Mouse (Mus musculus) liver, embryonic 11.5 days (tissue): ENCODE measurements at regions not wholly inside any gene's neighbourhood (a gene's known extent, or its start where the extent isn't known, plus 50 kb on each side); places are given as distances from the start of the nearest gene placed in this dataset.

ENCODE experiments used
- ATAC-seq: fragments of 200-750 bp; cut with Nextera tagmentation; replicated peaks from 2 replicates; pipeline ENCODE4 v1.8.0; 2017; ENCODE audit warnings: moderate number of reproducible peaks, mild to moderate bottlenecking, moderate TSS enrichment, moderate library complexity; ENCODE audit not compliant: low FRiP score
- DNase-seq: peaks from one replicate; pipeline ENCODE4 v3.0.0-alpha.2; 2017; ENCODE audit warnings: low spot score
- H3K27ac ChIP-seq: fragments of 300-500 bp; sonication (generic); 2 replicates; pipeline ENCODE4 v1.5.1; 2014; ENCODE audit warnings: mild to moderate bottlenecking, low read depth, low read length, control low read depth
- H3K27me3 ChIP-seq: fragments of 300-500 bp; sonication (generic); replicated peaks from 2 replicates; pipeline ENCODE4 v1.6.1; 2014; ENCODE audit warnings: low read length, mixed read lengths; ENCODE audit not compliant: control insufficient read depth, insufficient read depth
- H3K36me3 ChIP-seq: fragments of 300-500 bp; sonication (generic); 2 replicates; pipeline ENCODE4 v1.6.1; 2014; ENCODE audit warnings: mild to moderate bottlenecking, low read length, moderate library complexity, mixed read lengths; ENCODE audit not compliant: control insufficient read depth, insufficient read depth
- H3K4me1 ChIP-seq: fragments of 300-500 bp; sonication (generic); replicated peaks from 2 replicates; pipeline ENCODE4 v1.6.1; 2014; ENCODE audit warnings: low read length, mixed read lengths; ENCODE audit not compliant: control insufficient read depth, insufficient read depth
- H3K4me2 ChIP-seq: fragments of 300-500 bp; sonication (generic); 2 replicates; pipeline ENCODE4 v1.6.1; 2014; ENCODE audit warnings: mild to moderate bottlenecking, control low read depth, moderate library complexity
- H3K4me3 ChIP-seq: fragments of 300-500 bp; sonication (generic); 2 replicates; pipeline ENCODE4 v1.5.1; 2014; ENCODE audit warnings: low read depth, low read length, control low read depth
- H3K9ac ChIP-seq: fragments of 300-500 bp; sonication (generic); 2 replicates; pipeline ENCODE4 v1.6.1; 2014; ENCODE audit warnings: low read depth, low read length, control low read depth
- H3K9me3 ChIP-seq: fragments of 300-500 bp; sonication (generic); 2 replicates; pipeline ENCODE4 v1.6.1; 2016; ENCODE audit warnings: low read length, inconsistent platforms, mixed read lengths; ENCODE audit not compliant: control insufficient read depth
- WGBS: fragments of 180-500 bp; shearing (Covaris S2); extraction: QIAGEN DNeasy Blood & Tissue Kit; methylation state at CpG from one replicate; pipeline ENCODE4 v1.1.7; 2014; 5-methylcytosine and 5-hydroxymethylcytosine counted together

DNA sequence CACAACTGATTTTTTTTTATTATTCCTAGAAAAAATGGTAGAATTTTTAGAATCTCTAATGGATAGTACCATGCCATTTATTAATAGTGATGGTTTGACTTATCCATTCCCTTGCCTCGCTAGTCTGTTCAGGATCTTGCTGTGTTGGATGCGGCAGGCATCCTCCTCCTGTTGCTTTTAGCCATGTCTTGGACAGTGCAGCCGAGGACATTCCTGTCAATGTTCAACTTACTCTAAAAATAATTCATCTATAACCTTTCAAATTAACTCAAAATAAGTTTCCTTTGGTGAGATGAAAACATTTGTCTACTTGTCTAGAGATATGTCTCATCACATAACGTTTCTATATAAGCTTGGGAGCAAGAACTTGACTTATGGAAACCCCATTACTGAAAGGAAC lies 314.2 kb upstream of the Zeb2 start:
- WGBS: 85% methylated on average over 4 of the region's 4 CpGs
- ATAC-seq (no peak), DNase-seq (no peak)
- no peak overlapping the region for H3K4me2 ChIP-seq
- H3K36me3 ChIP-seq: no peaks in the 10 kb centered on the region
- H3K9me3 ChIP-seq: no peaks in the 10 kb centered on the region
- H3K9ac ChIP-seq: no peak overlapping the region
- no peaks in the 10 kb centered on the region for H3K27me3 ChIP-seq
- peaks cover 13% of the 10 kb centered on the region for H3K4me1 ChIP-seq
- no peak overlapping the region for H3K4me3 ChIP-seq
- H3K27ac ChIP-seq: no peak overlapping the region

- 74% methylated on average over 1 of the region's 1 CpGs for WGBS
These were observed 304.6 kb upstream of the Zeb2 start for GRCm38 (mm10) chr2:45421774-45422173.

GRCm38 (mm10) chr2:45408136-45408535 lies 290.9 kb upstream of the Zeb2 start:
- Histone ChIP-seq H3K36me3 (no peaks in the 10 kb centered on the region), H3K4me3 (no peak overlapping the region), H3K9ac (no peak overlapping the region), H3K4me1 (peaks cover 9% of the 10 kb centered on the region; the same call in 1 of the 2 replicates), H3K9me3 (no peaks in the 10 kb centered on the region), H3K27me3 (no peaks in the 10 kb centered on the region), H3K27ac (no peak overlapping the region), H3K4me2 (no peak overlapping the region)
- WGBS: 90% methylated on average over 8 of the region's 8 CpGs
- DNase-seq: no peak
- ATAC-seq: no peak

More at GRCm38 (mm10) chr2:45421774-45422173, 304.6 kb upstream of the Zeb2 start:
- no peak overlapping the region for H3K9ac ChIP-seq
- H3K9me3 ChIP-seq: no peaks in the 10 kb centered on the region
- DNase-seq (no peak), ATAC-seq (no peak)
- H3K36me3 ChIP-seq: no peaks in the 10 kb centered on the region
- H3K4me1 ChIP-seq: no peaks in the 10 kb centered on the region
- no peak overlapping the region for H3K27ac ChIP-seq
- no peaks in the 10 kb centered on the region for H3K27me3 ChIP-seq
- H3K4me2 ChIP-seq: no peak overlapping the region
- H3K4me3 ChIP-seq: no peak overlapping the region

- H3K4me2 ChIP-seq: no peak overlapping the region
- no peaks in the 10 kb centered on the region for H3K27me3 ChIP-seq
- no peaks in the 10 kb centered on the region for H3K9me3 ChIP-seq
- H3K4me1 ChIP-seq: no peaks in the 10 kb centered on the region
- no peaks in the 10 kb centered on the region for H3K36me3 ChIP-seq
- DNase-seq (no peak), ATAC-seq (no peak)
- no peak overlapping the region for H3K27ac ChIP-seq
- H3K9ac ChIP-seq: no peak overlapping the region
- no peak overlapping the region for H3K4me3 ChIP-seq
These were observed 272.8 kb upstream of the Zeb2 start for GRCm38 (mm10) chr2:45389902-45390492.

- no peak overlapping the region for H3K4me3 ChIP-seq
- ATAC-seq (no peak), DNase-seq (no peak)
- WGBS: 65% methylated on average over 4 of the region's 4 CpGs
- no peaks in the 10 kb centered on the region for H3K36me3 ChIP-seq
- H3K9ac ChIP-seq: no peak overlapping the region
- H3K4me1 ChIP-seq: no peaks in the 10 kb centered on the region
- no peak overlapping the region for H3K4me2 ChIP-seq
- H3K27ac ChIP-seq: no peak overlapping the region
- H3K9me3 ChIP-seq: no peaks in the 10 kb centered on the region
- no peaks in the 10 kb centered on the region for H3K27me3 ChIP-seq
These were observed 254.1 kb upstream of the Zeb2 start for GRCm38 (mm10) chr2:45371268-45371667.

GRCm38 (mm10) chr2:45370615-45370968 lies 253.4 kb upstream of the Zeb2 start:
- no peak for ATAC-seq
- H3K4me1 ChIP-seq: no peaks in the 10 kb centered on the region
- H3K4me2 ChIP-seq: no peak overlapping the region
- no peak for DNase-seq
- no peaks in the 10 kb centered on the region for H3K36me3 ChIP-seq
- H3K27ac ChIP-seq: no peak overlapping the region
- no peak overlapping the region for H3K4me3 ChIP-seq
- WGBS: 49% methylated on average over 1 of the region's 1 CpGs
- H3K9me3 ChIP-seq: no peaks in the 10 kb centered on the region
- no peaks in the 10 kb centered on the region for H3K27me3 ChIP-seq
- no peak overlapping the region for H3K9ac ChIP-seq

GRCm38 (mm10) chr2:45369914-45370614 lies 252.9 kb upstream of the Zeb2 start:
- H3K4me1 ChIP-seq: no peaks in the 10 kb centered on the region
- ATAC-seq: no peak
- no peak overlapping the region for H3K27ac ChIP-seq
- no peak overlapping the region for H3K4me2 ChIP-seq
- no peak overlapping the region for H3K9ac ChIP-seq
- 84% methylated on average over 5 of the region's 5 CpGs for WGBS
- no peaks in the 10 kb centered on the region for H3K27me3 ChIP-seq
- H3K9me3 ChIP-seq: no peaks in the 10 kb centered on the region
- no peak for DNase-seq
- no peak overlapping the region for H3K4me3 ChIP-seq
- no peaks in the 10 kb centered on the region for H3K36me3 ChIP-seq

DNA sequence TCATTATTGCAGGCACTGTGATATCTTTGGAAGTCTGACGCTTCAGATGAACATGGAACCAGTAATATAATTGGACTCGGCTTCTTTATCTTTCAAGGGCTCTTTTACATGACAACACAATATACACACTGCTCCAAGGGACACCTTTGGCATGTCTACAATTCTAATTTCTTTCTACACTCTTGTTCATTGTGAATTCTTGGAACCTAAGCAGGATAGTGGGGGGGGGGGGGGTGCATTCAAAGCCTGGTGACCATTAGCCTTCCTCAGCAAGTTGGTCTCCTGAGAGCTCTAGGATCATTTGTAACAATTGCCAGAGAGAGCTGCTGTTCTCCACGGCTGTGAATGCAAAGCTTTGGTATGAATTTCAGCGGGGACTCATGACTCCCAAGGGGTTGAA lies 252.2 kb upstream of the Zeb2 start:
- WGBS: 78% methylated on average over 4 of the region's 4 CpGs
- no peak for DNase-seq
- H3K27ac ChIP-seq: no peak overlapping the region
- ATAC-seq: no peak
- H3K4me2 ChIP-seq: no peak overlapping the region
- H3K9me3 ChIP-seq: no peaks in the 10 kb centered on the region
- no peaks in the 10 kb centered on the region for H3K36me3 ChIP-seq
- H3K27me3 ChIP-seq: no peaks in the 10 kb centered on the region
- no peaks in the 10 kb centered on the region for H3K4me1 ChIP-seq
- H3K4me3 ChIP-seq: no peak overlapping the region
- H3K9ac ChIP-seq: no peak overlapping the region
